Mouse (Mus musculus): ENCODE results near the gene Evx2. TPM values are rescaled to one million over a fixed set of nuclear protein-coding genes. Genes with fewer than 3 reads are reported as not detected.

Gene Evx2
- polyA plus RNA-seq, 1 experiment = not detected

DNA sequence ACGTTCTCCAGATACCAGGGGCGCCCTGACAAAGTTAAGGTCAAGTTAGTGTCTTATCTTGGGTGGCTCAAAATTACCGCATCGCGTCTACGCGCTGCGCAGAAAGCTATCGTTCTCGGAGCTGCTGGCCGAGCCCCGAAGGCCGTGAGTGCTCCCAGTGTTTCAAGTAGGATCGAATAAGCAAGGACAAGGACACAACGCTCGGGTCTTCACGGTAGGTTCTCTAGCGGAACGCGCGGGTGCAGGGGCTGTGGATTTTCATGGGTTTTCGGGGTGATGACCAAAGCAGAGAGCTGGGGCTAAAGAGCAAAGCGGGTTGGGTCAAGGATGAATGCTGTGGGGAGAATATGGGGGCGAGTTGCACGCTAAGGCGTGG, 20.2 kb upstream of the Evx2 start:
- Histone ChIP-seq H3K36me3 (ENCODE audit: control insufficient read depth) (no peaks in the 10 kb centered on the region), H3K4me1 (ENCODE audit: control insufficient read depth) (no peaks in the 10 kb centered on the region), H3K9me3 (ENCODE audit: control insufficient read depth, low read length) (peaks cover 2% of the 10 kb centered on the region; the same call in 1 of the 2 replicates), H3K4me3 (replicated peaks) (no peak overlapping the region), H3K27me3 (ENCODE audit: control insufficient read depth) (peaks cover 100% of the 10 kb centered on the region)
- TF ChIP-seq GATA1 (IDR thresholded peaks at IDR 0.05; ENCODE audit: low read length) (no peak), TAL1 (IDR thresholded peaks at IDR 0.05; ENCODE audit: low read length) (no peak)

DNA sequence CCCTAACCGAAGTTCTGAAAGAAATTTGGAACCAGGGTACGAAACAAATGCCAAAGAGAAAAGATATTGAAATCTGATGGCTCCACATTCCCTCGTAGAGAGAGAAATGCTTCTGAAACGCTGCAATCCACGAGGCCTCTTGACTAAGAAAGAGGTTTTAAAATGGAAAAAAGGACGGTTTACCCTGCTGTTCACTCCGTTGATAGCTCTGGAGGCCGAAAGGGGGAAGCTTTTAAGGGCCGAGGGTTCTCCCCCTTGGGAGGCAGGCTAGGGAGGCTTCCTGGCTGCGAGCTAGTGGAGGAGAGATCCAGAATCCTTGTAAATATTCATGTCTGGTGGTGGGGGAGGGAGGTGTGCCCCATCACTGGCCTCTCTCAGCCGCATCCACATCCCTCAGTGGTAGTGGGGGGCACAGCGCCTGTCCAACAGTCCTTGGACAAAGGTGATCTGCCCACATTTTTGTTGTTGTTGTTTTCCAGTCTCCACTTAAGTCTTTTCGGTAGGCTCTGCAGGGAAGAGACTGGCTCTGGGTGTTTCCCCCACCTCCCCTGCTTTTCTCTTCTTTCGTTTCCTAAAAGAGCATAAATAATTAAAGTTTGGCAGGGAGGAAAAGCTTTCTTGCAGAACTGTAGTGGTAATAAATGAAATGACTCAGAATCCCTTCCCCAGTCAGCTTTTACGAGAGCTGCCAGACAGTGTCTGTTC, 19.7 kb upstream of the Evx2 start, which contains the start of gene Hoxd11:
Hoxd11 (plus strand) TSS at position 667 of the 705 bp plus-strand sequence.
- Histone ChIP-seq H3K36me3 (ENCODE audit: control insufficient read depth) (no peaks in the 10 kb centered on the region), H3K27me3 (ENCODE audit: control insufficient read depth) (peaks cover 100% of the 10 kb centered on the region), H3K4me1 (ENCODE audit: control insufficient read depth) (no peaks in the 10 kb centered on the region), H3K4me3 (replicated peaks) (no peak within 1 kb of the TSS), H3K9me3 (ENCODE audit: control insufficient read depth, low read length) (peaks cover 2% of the 10 kb centered on the region; the same call in 1 of the 2 replicates)
- no peak for TF ChIP-seq TAL1 (IDR thresholded peaks at IDR 0.05; ENCODE audit: low read length)
- TF ChIP-seq GATA1 (IDR thresholded peaks at IDR 0.05; ENCODE audit: low read length) = no peak

DNA sequence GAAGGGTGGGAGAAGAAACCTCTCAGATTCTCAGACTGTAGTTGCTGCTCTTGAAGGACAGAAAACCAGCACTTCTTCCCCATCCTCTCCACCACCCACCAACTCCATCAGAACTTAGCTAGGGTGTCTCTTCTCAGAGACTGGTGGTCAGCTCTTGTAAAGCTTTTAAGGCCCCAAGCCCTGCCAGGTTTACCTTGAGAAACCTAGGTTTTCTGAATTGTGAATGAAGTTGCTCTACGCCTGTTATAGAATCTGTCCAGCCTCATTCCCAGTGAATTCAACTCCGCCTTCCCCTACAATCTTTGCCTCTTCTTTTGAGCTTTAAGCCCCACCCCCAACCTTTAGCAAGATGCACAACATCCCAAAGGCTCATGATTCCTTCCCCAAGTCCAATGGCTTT, 17.7 kb upstream of the Evx2 start:
- Histone ChIP-seq H3K27me3 (ENCODE audit: control insufficient read depth) (peaks cover 100% of the 10 kb centered on the region), H3K9me3 (ENCODE audit: control insufficient read depth, low read length) (no peaks in the 10 kb centered on the region; the same call in 1 of the 2 replicates), H3K4me3 (replicated peaks) (no peak overlapping the region), H3K36me3 (ENCODE audit: control insufficient read depth) (no peaks in the 10 kb centered on the region), H3K4me1 (ENCODE audit: control insufficient read depth) (no peaks in the 10 kb centered on the region)
- no peak for TF ChIP-seq GATA1 (IDR thresholded peaks at IDR 0.05; ENCODE audit: low read length)
- TF ChIP-seq TAL1 (IDR thresholded peaks at IDR 0.05; ENCODE audit: low read length) = no peak

DNA sequence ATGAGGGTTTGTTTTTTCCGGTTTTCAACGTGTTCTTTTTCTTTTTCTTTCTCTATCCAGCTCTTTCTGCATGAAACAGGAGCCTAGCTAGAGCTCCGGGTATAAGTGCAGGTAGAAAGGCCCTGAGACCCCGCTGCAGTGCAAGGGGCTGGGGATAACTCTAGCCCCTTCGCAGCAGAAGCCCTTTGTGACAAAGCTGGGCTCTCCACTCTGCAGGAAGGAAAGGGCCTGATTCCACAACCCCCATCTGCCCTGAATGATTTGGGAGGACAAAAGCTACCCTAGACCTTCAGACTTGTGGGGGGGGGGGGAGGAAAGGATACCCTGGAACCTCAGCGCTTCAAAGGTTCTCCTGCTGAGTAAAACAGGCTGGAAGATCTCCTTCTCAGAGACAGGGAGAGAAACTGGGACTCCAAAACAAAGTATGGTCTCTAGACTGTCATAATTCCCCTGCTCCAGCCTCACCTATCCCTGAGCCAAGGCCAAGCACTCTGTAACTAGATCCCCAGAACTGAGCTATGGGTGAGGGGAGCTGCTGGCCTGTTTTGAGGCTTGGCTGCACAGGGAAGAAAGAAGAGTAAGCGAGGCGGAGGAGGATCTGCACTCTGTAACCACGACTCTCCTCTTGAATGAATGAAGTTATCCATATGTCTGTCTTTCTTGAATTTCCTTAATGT, 17.2 kb upstream of the Evx2 start:
- H3K4me1 ChIP-seq (ENCODE audit: control insufficient read depth) = no peaks in the 10 kb centered on the region
- H3K27me3 ChIP-seq (ENCODE audit: control insufficient read depth) = peaks cover 100% of the 10 kb centered on the region
- H3K9me3 ChIP-seq (ENCODE audit: control insufficient read depth, low read length) = no peaks in the 10 kb centered on the region; the same call in 1 of the 2 replicates

DNA sequence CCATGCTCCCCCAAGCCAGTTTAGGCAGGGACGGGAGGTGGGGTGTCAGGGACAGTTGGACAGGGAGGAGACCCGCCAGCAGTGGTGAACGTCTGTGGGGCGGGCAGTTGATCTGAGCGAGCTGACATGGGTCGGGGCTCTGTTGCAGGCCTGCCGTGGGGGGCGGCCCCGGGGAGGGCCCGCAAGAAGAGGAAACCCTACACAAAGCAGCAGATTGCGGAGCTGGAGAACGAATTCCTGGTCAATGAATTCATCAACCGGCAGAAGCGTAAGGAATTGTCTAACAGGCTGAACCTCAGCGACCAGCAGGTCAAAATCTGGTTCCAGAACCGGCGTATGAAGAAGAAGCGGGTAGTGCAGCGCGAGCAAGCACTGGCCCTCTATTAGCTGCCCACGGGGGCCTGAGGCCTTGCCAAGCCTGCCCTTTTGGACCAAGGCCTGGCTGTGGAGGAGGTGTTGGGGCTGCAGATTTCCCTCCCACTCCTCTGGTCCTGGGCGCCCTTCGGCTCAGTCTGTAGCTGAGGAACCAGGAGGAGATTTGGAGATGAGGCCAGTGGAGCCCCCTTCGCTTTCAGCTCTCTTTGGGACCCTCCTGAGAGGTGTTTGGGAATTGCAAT, 16.4 kb upstream of the Evx2 start:
- Histone ChIP-seq H3K4me1 (ENCODE audit: control insufficient read depth) (no peaks in the 10 kb centered on the region), H3K36me3 (ENCODE audit: control insufficient read depth) (no peaks in the 10 kb centered on the region), H3K4me3 (replicated peaks) (no peak overlapping the region), H3K9me3 (ENCODE audit: control insufficient read depth, low read length) (no peaks in the 10 kb centered on the region; the same call in 1 of the 2 replicates), H3K27me3 (ENCODE audit: control insufficient read depth) (peaks cover 100% of the 10 kb centered on the region)
- TF ChIP-seq GATA1 (IDR thresholded peaks at IDR 0.05; ENCODE audit: low read length) (no peak), TAL1 (IDR thresholded peaks at IDR 0.05; ENCODE audit: low read length) (no peak)

More for the DNA sequence above, 17.2 kb upstream of the Evx2 start:
- Histone ChIP-seq H3K36me3 (ENCODE audit: control insufficient read depth) (no peaks in the 10 kb centered on the region), H3K4me3 (replicated peaks) (no peak overlapping the region)
- TF ChIP-seq TAL1 (IDR thresholded peaks at IDR 0.05; ENCODE audit: low read length) (no peak), GATA1 (IDR thresholded peaks at IDR 0.05; ENCODE audit: low read length) (no peak)

DNA sequence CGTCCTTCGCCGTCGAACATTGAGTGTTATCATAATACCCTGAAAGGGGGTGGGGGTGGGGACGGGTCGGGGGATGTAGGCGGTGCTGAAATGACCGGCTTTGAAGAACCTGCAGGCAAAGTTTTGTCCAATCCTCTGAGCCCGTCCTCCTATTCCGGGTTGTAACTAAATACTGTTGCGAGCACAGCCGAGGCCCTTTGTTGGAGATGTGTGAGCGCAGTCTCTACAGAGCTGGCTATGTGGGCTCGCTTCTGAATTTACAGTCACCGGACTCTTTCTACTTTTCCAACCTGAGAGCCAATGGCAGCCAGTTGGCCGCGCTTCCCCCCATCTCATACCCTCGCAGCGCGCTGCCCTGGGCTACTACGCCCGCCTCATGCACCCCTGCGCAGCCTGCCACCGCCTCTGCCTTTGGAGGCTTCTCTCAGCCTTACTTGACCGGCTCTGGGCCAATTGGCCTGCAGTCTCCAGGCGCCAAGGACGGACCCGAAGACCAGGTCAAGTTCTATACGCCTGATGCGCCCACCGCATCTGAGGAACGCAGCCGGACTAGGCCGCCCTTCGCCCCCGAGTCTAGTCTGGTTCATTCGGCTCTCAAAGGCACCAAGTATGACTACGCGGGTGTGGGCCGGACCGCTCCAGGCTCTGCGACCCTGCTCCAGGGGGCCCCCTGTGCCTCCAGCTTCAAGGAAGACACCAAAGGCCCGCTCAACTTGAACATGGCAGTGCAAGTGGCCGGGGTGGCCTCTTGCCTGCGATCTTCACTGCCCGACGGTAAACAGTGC, 15.7 kb upstream of the Evx2 start, which contains the start of gene Hoxd12:
Hoxd12 (plus strand) TSS at position 133 of the 785 bp plus-strand sequence.
- Histone ChIP-seq H3K4me1 (ENCODE audit: control insufficient read depth) (no peaks in the 10 kb centered on the region), H3K27me3 (ENCODE audit: control insufficient read depth) (peaks cover 100% of the 10 kb centered on the region)
- TF ChIP-seq TAL1 (IDR thresholded peaks at IDR 0.05; ENCODE audit: low read length) (no peak), GATA1 (IDR thresholded peaks at IDR 0.05; ENCODE audit: low read length) (no peak)

DNA sequence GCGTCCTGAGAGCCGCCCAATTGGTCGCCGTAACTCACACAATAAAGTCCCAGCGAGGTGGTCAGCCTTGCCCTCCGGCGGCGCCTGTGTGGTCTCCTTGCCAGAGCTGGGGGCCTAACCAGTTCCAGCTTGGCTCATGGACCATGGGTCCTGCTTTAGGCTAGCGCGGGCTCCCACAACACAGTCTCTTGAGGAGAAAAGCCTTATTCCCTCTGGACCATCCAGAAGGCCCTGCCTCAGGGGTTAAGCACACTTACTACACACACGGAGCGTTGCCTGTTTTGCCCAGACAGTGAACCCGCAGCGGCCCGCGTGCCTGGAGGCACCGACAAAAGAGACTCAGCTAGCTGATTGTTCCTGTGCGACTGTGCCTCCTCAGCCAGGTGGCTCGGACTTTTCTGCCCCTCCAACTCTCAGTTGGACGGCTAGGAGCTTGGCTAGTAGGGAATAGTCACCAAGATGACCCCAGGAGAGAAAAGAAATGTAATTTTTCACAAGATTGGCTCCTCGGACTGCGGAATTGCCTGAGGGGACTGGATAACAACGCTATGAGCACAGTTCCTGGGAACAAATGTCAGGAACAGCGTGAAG, 14.6 kb upstream of the Evx2 start:
- TF ChIP-seq TAL1 (IDR thresholded peaks at IDR 0.05; ENCODE audit: low read length) (no peak), GATA1 (IDR thresholded peaks at IDR 0.05; ENCODE audit: low read length) (no peak)
- H3K27me3 ChIP-seq (ENCODE audit: control insufficient read depth) = peaks cover 100% of the 10 kb centered on the region

More for the DNA sequence above, 15.7 kb upstream of the Evx2 start, which contains the start of gene Hoxd12:
- Histone ChIP-seq H3K36me3 (ENCODE audit: control insufficient read depth) (no peaks in the 10 kb centered on the region), H3K9me3 (ENCODE audit: control insufficient read depth, low read length) (no peaks in the 10 kb centered on the region; the same call in 1 of the 2 replicates), H3K4me3 (replicated peaks) (no peak within 1 kb of the TSS)

More for the DNA sequence above, 14.6 kb upstream of the Evx2 start:
- H3K4me1 ChIP-seq (ENCODE audit: control insufficient read depth) = no peaks in the 10 kb centered on the region
- H3K36me3 ChIP-seq (ENCODE audit: control insufficient read depth) = no peaks in the 10 kb centered on the region
- H3K4me3 ChIP-seq (replicated peaks) = no peak overlapping the region
- no peaks in the 10 kb centered on the region; the same call in 1 of the 2 replicates for H3K9me3 ChIP-seq (ENCODE audit: control insufficient read depth, low read length)
